Mouse (Mus musculus) embryonic facial prominence, embryonic 12.5 days (tissue): ENCODE measurements around the gene Rnf183. TPM values are rescaled to one million over a fixed set of nuclear protein-coding genes. Genes with fewer than 3 reads are reported as not detected.

Experiments
- polyA plus RNA-seq: library from polyadenylated mRNA; unstranded; fragments of >200 nt; fragmentation: Nextera tagmentation; extraction: Ambion mirVana; gene quantifications from 2 replicates; pipeline ENCODE4 v1.2.1, GENCODE M21; 2016

The Rnf183 gene
- polyA plus RNA-seq, 1 experiment from 2014 or later, result not detected

Other genes with a start within 250 kb of the Rnf183 start
- 15.2 and 18.1 TPM in 2 replicates for gene Zfp37, start 204.2 kb downstream of the Rnf183 start, polyA plus RNA-seq
- 14.5 and 15.4 TPM in 2 replicates for gene Slc31a2, start 172.7 kb downstream of the Rnf183 start, polyA plus RNA-seq
- 23.2 and 25.0 TPM in 2 replicates for gene Fkbp15, start 74.7 kb downstream of the Rnf183 start, polyA plus RNA-seq
- gene Slc31a1, start 74.5 kb downstream of the Rnf183 start, polyA plus RNA-seq, result 44.1 and 44.8 TPM in 2 replicates
- gene Cdc26, start 26.6 kb downstream of the Rnf183 start, polyA plus RNA-seq, result 203 and 210 TPM in 2 replicates
- 27.3 and 30.1 TPM in 2 replicates for gene Prpf4, start 26.5 kb downstream of the Rnf183 start, polyA plus RNA-seq
- gene Wdr31, start 35.6 kb upstream of the Rnf183 start, polyA plus RNA-seq, result 8.8 TPM in 2 replicates
- gene Bspry, start 44.8 kb upstream of the Rnf183 start, polyA plus RNA-seq, result 2.9 and 3.3 TPM in 2 replicates
- gene Hdhd3, start 68.2 kb upstream of the Rnf183 start, polyA plus RNA-seq, result 11.1 and 14.2 TPM in 2 replicates
- 76.9 and 78.5 TPM in 2 replicates for gene Alad, start 84.7 kb upstream of the Rnf183 start, polyA plus RNA-seq
- 89.1 and 92.8 TPM in 2 replicates for gene Pole3, start 89.8 kb upstream of the Rnf183 start, polyA plus RNA-seq
- gene 4933430I17Rik, start 90.1 kb upstream of the Rnf183 start, polyA plus RNA-seq, result 0.45 and 0.99 TPM in 2 replicates
- gene Rgs3, start 124.6 kb upstream of the Rnf183 start, polyA plus RNA-seq, result 45.0 and 45.2 TPM in 2 replicates